Mouse (Mus musculus) limb, embryonic 14.5 days (tissue): ENCODE results near the gene Coro1a. TPM values are rescaled to one million over a fixed set of nuclear protein-coding genes. Genes with fewer than 3 reads are reported as not detected.
A peak's percentile ranks its signal among the peaks of the same experiment; 100 is the strongest.
"Not testable (repeated sequence)": the region's sequence is repeated elsewhere in the genome, so short reads cannot be mapped to it uniquely, and the experiment has no call there.

Experiments
- ATAC-seq: fragments of 200-750 bp; cut with Nextera tagmentation; 2 replicates; pipeline ENCODE4 v1.8.0; 2017; ENCODE audit warnings: low read depth, moderate number of reproducible peaks, moderate TSS enrichment; ENCODE audit not compliant: low FRiP score
- DNase-seq: peaks from one replicate; pipeline ENCODE4 v3.0.0-alpha.2; 2015; ENCODE audit warnings: low spot score
- H3K27ac ChIP-seq: fragments of 300-500 bp; sonication (generic); replicated peaks from 2 replicates; pipeline ENCODE4 v1.5.1; 2014; ENCODE audit warnings: low read depth, mild to moderate bottlenecking, low read length, moderate library complexity, mixed read lengths
- H3K27me3 ChIP-seq: fragments of 300-500 bp; sonication (generic); 2 replicates; pipeline ENCODE4 v1.6.1; 2014; ENCODE audit warnings: low read length, mixed read lengths; ENCODE audit not compliant: control insufficient read depth, insufficient read depth
- H3K36me3 ChIP-seq: fragments of 300-500 bp; sonication (generic); 2 replicates; pipeline ENCODE4 v1.6.1; 2014; ENCODE audit warnings: mild to moderate bottlenecking, low read length, moderate library complexity, mixed read lengths; ENCODE audit not compliant: control insufficient read depth, insufficient read depth
- H3K4me1 ChIP-seq: fragments of 300-500 bp; sonication (generic); 2 replicates; pipeline ENCODE4 v1.6.1; 2014; ENCODE audit warnings: antibody characterized with exemption, low read length, mixed read lengths; ENCODE audit not compliant: control insufficient read depth, insufficient read depth
- H3K4me2 ChIP-seq: fragments of 300-500 bp; sonication (generic); replicated peaks from 2 replicates; pipeline ENCODE4 v1.6.1; 2014; ENCODE audit warnings: low read depth, mild to moderate bottlenecking, low read length, moderate library complexity; ENCODE audit not compliant: severe bottlenecking
- H3K4me3 ChIP-seq: fragments of 300-500 bp; sonication (generic); replicated peaks from 2 replicates; pipeline ENCODE4 v1.5.1; 2014; ENCODE audit warnings: low read length
- H3K9ac ChIP-seq: fragments of 300-500 bp; sonication (generic); 2 replicates; pipeline ENCODE4 v1.6.1; 2014; ENCODE audit warnings: mild to moderate bottlenecking, low read depth, low read length, moderate library complexity; ENCODE audit not compliant: severe bottlenecking
- H3K9me3 ChIP-seq: fragments of 300-500 bp; sonication (generic); 2 replicates; pipeline ENCODE4 v1.6.1; 2016; ENCODE audit warnings: low read length; ENCODE audit not compliant: control insufficient read depth
- POLR2A ChIP-seq: fragments of 200-500 bp; IDR thresholded peaks from 2 replicates; pipeline ENCODE4 v1.8.0; 2012; ENCODE audit warnings: inconsistent platforms, mild to moderate bottlenecking, moderate library complexity, borderline replicate concordance; ENCODE audit not compliant: insufficient read depth, insufficient read length; ENCODE audit errors: extremely low read depth
- WGBS: fragments of 180-500 bp; shearing (Covaris S2); extraction: QIAGEN DNeasy Blood & Tissue Kit; methylation state at CpG from one replicate; pipeline ENCODE4 v1.1.7; 2014; 5-methylcytosine and 5-hydroxymethylcytosine counted together
- polyA plus RNA-seq, 2 experiments: library from polyadenylated mRNA; depleted of rRNA in 1 of 2; stranded (reverse) in 1 of 2; unstranded in 1 of 2; fragments of >200 nt; fragmentation: Nextera tagmentation in 1 of 2; extraction: Ambion mirVana in 1 of 2; gene quantifications; 2 replicates each; pipeline versions ENCODE4 v1.2.1 to v1.2.3; 2012 to 2014

Coro1a gene
- polyA plus RNA-seq, 2 experiments: 33.4 to 45.0 TPM

- no peak overlapping the region for H3K4me2 ChIP-seq
- no peak for TF ChIP-seq POLR2A
- 40% methylated on average over 3 of the region's 3 CpGs for WGBS
- peaks cover 17% of the 10 kb centered on the region for H3K4me1 ChIP-seq
- H3K9me3 ChIP-seq: no peaks in the 10 kb centered on the region
- ATAC-seq (no peak), DNase-seq (peak; percentile 85)
- no peak overlapping the region for H3K9ac ChIP-seq
- H3K36me3 ChIP-seq: peaks cover 27% of the 10 kb centered on the region
- no peak overlapping the region for H3K27ac ChIP-seq
- H3K27me3 ChIP-seq: no peaks in the 10 kb centered on the region
- no peak overlapping the region for H3K4me3 ChIP-seq
Observed at GRCm38 (mm10) chr7:126693256-126693655, 14.3 kb downstream of the Coro1a start.

DNA sequence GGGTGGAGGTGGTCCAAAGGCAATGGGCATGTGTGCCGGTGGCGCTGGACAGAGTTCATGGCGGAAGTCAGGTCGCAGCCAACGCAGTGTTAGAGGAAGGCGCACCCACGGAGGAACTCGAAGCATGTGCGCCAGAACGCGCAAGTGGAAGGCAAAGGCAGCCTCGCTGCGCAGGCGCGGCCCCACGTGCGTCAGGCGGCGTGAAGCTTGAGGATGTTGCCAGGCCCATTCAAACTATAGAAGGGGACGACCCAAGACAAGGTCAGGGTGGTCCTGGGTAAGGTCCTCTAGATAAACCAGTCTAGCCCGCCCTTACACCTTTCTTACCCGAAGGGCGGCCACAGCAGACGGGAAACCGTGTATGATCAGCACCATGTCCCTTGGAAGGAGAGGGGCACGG, 15.2 kb downstream of the Coro1a start:
- H3K9me3 ChIP-seq: no peaks in the 10 kb centered on the region
- H3K4me3 ChIP-seq: no peak overlapping the region
- 96% methylated on average over 26 of the region's 26 CpGs for WGBS
- no peak for ATAC-seq
- TF ChIP-seq POLR2A: no peak
- DNase-seq: no peak
- no peak overlapping the region for H3K9ac ChIP-seq
- peaks cover 17% of the 10 kb centered on the region for H3K4me1 ChIP-seq
- H3K27ac ChIP-seq: no peak overlapping the region
- no peak overlapping the region for H3K4me2 ChIP-seq
- H3K27me3 ChIP-seq: no peaks in the 10 kb centered on the region
- H3K36me3 ChIP-seq: peaks cover 27% of the 10 kb centered on the region

DNA sequence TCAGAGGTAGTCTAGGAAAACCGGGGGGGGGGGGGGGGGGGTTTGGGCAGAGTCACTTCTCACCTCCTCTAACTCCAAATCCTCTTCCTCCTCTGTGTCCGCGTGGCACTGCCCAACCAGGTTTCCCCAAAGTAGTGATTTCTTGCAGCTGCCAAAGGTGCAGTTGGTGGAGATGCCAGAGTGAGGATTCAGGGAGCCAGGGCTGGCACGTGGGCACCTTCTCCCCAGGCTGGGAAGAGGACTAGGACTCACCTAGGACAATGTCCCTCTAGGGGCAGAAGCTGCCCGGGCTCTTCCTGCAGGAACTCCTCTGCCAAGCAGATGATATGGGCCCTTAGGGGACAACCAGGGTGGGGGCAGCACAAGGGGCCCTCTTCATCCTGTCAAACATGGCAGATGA, 15.9 kb downstream of the Coro1a start:
- Histone ChIP-seq H3K9me3 (no peaks in the 10 kb centered on the region), H3K4me3 (no peak overlapping the region), H3K4me1 (peaks cover 11% of the 10 kb centered on the region), H3K27me3 (no peaks in the 10 kb centered on the region), H3K27ac (no peak overlapping the region), H3K4me2 (no peak overlapping the region), H3K9ac (no peak overlapping the region), H3K36me3 (peaks cover 27% of the 10 kb centered on the region)
- no peak for TF ChIP-seq POLR2A
- DNase-seq (no peak), ATAC-seq (no peak)
- WGBS: 79% methylated on average over 5 of the region's 5 CpGs

DNA sequence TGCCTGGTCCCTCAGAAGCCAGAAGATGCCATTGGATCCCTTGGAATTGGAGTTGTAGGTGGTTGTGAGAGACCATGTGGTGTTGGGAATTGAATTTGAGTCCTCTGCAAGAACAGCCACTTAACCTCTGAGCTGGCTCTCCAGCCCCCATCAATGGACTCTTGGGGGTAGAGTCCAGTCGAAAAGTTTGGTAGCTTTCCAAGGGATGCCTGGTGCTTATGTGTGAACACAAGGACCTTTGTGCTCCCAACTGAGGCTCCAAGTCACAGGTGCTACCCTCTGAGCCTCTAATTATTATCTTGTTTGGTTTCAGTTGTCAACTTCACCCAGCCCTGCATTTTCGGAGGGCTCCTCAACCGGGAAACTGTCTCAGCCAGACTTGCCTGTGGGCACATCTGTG, 16.9 kb downstream of the Coro1a start:
- Histone ChIP-seq H3K4me1 (peaks cover 7% of the 10 kb centered on the region; the same call in 1 of the 2 replicates), H3K27me3 (no peaks in the 10 kb centered on the region), H3K9me3 (no peaks in the 10 kb centered on the region), H3K4me2 (no peak overlapping the region), H3K27ac (no peak overlapping the region), H3K4me3 (no peak overlapping the region), H3K36me3 (peaks cover 27% of the 10 kb centered on the region), H3K9ac (no peak overlapping the region)
- TF ChIP-seq POLR2A: no peak
- DNase-seq: no peak
- no peak for ATAC-seq
- 76% methylated on average over 3 of the region's 3 CpGs for WGBS

- Histone ChIP-seq H3K9ac (no peak overlapping the region), H3K4me3 (no peak overlapping the region), H3K4me1 (0 out of 2 replicates have a peak, but pooled peaks cover 2% of the 10 kb centered on the region), H3K9me3 (no peaks in the 10 kb centered on the region), H3K4me2 (no peak overlapping the region), H3K27ac (no peak overlapping the region), H3K36me3 (peaks cover 27% of the 10 kb centered on the region), H3K27me3 (no peaks in the 10 kb centered on the region)
- DNase-seq (no peak), ATAC-seq (no peak)
- TF ChIP-seq POLR2A: no peak
- 88% methylated on average over 3 of the region's 3 CpGs for WGBS
Observed at GRCm38 (mm10) chr7:126689021-126689420, 18.6 kb downstream of the Coro1a start.

DNA sequence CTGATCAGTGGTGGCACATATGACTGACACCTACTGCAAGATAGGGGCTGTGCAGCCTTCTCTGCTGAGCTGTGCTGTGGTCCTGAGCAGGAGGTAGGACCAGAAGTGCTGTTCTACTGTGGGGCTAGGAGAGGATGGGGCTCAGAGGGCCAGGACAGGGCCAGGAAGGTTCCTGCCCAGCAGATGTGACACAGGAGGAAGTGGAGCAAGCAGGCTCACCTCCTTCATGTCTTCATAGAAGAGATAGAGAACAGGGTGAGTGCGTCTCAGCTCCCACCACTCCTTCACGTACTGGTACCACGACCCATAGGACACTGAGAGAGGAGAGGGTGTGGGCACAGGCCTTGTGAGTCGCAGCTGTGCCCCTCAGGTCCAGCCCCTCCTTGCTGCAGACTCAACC, 19.4 kb downstream of the Coro1a start:
- not testable (repeated sequence) for DNase-seq, H3K9ac ChIP-seq, ATAC-seq, H3K27ac ChIP-seq, H3K9me3 ChIP-seq, H3K27me3 ChIP-seq, H3K4me3 ChIP-seq, H3K4me2 ChIP-seq, H3K4me1 ChIP-seq
- WGBS: 73% methylated on average over 4 of the region's 4 CpGs
- peaks cover 27% of the 10 kb centered on the region for H3K36me3 ChIP-seq
